ENCODE assay signal across 23 mouse cellular contexts in the genomic region with DNA sequence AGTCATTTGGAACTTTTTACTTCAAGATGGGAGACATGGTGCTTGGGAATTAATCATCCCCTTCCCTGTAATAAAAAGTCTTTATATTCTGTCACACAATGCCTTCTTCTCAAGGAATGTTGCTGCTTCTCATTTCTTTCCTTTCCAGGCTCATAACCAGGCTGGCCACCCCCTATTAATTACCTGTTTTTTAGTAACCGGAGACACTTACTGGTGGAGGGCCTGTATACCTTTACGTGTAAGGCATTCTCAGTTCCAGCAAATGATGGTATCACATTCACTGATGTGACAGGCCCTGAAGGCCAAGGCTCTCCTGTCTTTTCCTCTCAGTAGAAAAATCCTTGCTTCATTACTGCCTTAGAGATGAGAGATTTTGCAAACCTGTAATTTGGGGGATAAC.
"Had no signal": no experiment of that assay in that cellular context is flagged by ENCODE, and none has a peak within 500 bp of the region (broad histone marks: within the 10 kb centered on the region; RNA-seq: fewer than 3 reads in every experiment).

No protein-coding gene starts in this region.

- H3K4me2 ChIP-seq: heart, embryonic 11.5 days; heart, embryonic 13.5 days; heart, embryonic 15.5 days; hindbrain, embryonic 13.5 days; hindbrain, embryonic 15.5 days; limb, embryonic 13.5 days; limb, embryonic 15.5 days; liver, embryonic 12.5 days had no signal

- H3K27ac ChIP-seq: heart, adult 2 months; heart, embryonic 13.5 days; heart, embryonic 15.5 days; hindbrain, embryonic 13.5 days; hindbrain, embryonic 15.5 days; hindbrain, postnatal 0 days; limb, embryonic 13.5 days; limb, embryonic 15.5 days; liver, embryonic 12.5 days; liver, embryonic 14.5 days had no signal

- DNase-seq: gastrocnemius, postnatal 14 days; gastrocnemius, postnatal 36 days; heart, adult 11 months; heart, adult 2 months; heart, postnatal 14 days; heart, postnatal 36 days; kidney, adult 2 months; kidney, postnatal 10 days; kidney, postnatal 25 days; layer of hippocampus, adult 9-11 months; layer of hippocampus, postnatal 36 days; left cerebral cortex, postnatal 4 days had no signal

- ATAC-seq: hindbrain, postnatal 0 days; intestine, embryonic 16.5 days; liver, embryonic 12.5 days had no signal

- H3K4me3 ChIP-seq: heart, adult 2 months; heart, embryonic 13.5 days; heart, embryonic 15.5 days; hindbrain, embryonic 13.5 days; hindbrain, embryonic 15.5 days; limb, embryonic 13.5 days; limb, embryonic 15.5 days; liver, embryonic 12.5 days had no signal

- H3K27me3 ChIP-seq: heart, embryonic 13.5 days; heart, embryonic 15.5 days; hindbrain, embryonic 13.5 days; hindbrain, embryonic 15.5 days; limb, embryonic 15.5 days; liver, embryonic 12.5 days had no signal

- H3K36me3 ChIP-seq: heart, embryonic 13.5 days; heart, embryonic 15.5 days; hindbrain, embryonic 13.5 days; hindbrain, embryonic 15.5 days; limb, embryonic 13.5 days; limb, embryonic 15.5 days; liver, embryonic 12.5 days had no signal

- H3K4me1 ChIP-seq: heart, embryonic 13.5 days; heart, embryonic 15.5 days; hindbrain, embryonic 13.5 days; hindbrain, embryonic 15.5 days; limb, embryonic 15.5 days; liver, embryonic 12.5 days had no signal

- H3K9ac ChIP-seq: heart, embryonic 13.5 days; heart, embryonic 15.5 days; hindbrain, embryonic 13.5 days; hindbrain, embryonic 15.5 days; limb, embryonic 13.5 days; limb, embryonic 15.5 days; liver, embryonic 12.5 days; liver, embryonic 14.5 days had no signal

- H3K9me3 ChIP-seq: heart, embryonic 13.5 days; heart, embryonic 15.5 days; hindbrain, embryonic 13.5 days; hindbrain, embryonic 15.5 days; limb, embryonic 13.5 days; limb, embryonic 15.5 days; liver, embryonic 12.5 days had no signal
